Mouse (Mus musculus) splenic B cell, adult 2 months (primary cell): ENCODE data around the gene Hsd3b7.
"Not testable (repeated sequence)": the region's sequence is repeated elsewhere in the genome, so short reads cannot be mapped to it uniquely, and the experiment has no call there.

Source experiments
- DNase-seq: peaks from one replicate; pipeline ENCODE4 v3.0.0-alpha.2; 2011; ENCODE audit warnings: low read depth, low spot score
- H3K27me3 ChIP-seq: 2 replicates; pipeline ENCODE4 v1.6.1; 2012; ENCODE audit warnings: mild to moderate bottlenecking, low read length, moderate library complexity, mixed read lengths; ENCODE audit not compliant: control insufficient read depth, poor library complexity, insufficient read depth, severe bottlenecking
- H3K36me3 ChIP-seq: 2 replicates; pipeline ENCODE4 v1.6.1; 2012; ENCODE audit warnings: mild to moderate bottlenecking, low read length, moderate library complexity, mixed read lengths; ENCODE audit not compliant: control insufficient read depth, poor library complexity, insufficient read depth, severe bottlenecking

The Hsd3b7 gene

DNA sequence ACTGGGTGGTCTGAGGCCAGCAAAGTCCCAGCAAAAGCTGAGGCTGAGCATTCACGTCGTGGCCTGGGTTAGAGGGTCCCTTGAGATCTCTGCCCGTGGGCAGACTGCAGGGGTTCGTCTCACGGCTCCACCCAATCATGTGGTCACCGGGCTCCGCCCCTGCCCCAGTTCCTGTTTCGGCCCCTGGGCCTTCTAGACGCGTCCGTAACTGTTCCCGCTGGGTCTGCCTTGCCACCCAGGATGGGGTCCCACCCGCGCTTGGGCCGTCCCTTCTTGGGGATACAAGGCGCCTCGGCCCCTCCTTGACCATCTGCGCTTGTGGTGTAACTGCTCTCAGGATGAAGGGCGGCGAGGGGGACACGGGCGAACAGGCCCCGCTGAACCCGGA is 30.8 kb upstream of the Hsd3b7 start, which contains the start of gene Orai3:
TSS of gene Orai3 (plus strand) at position 165 of the 388 bp plus-strand sequence.
- peak; percentile 87 for DNase-seq
- Histone ChIP-seq H3K36me3 (peaks cover 1% of the 10 kb centered on the region; the same call in 1 of the 2 replicates), H3K27me3 (no peaks in the 10 kb centered on the region)

DNA sequence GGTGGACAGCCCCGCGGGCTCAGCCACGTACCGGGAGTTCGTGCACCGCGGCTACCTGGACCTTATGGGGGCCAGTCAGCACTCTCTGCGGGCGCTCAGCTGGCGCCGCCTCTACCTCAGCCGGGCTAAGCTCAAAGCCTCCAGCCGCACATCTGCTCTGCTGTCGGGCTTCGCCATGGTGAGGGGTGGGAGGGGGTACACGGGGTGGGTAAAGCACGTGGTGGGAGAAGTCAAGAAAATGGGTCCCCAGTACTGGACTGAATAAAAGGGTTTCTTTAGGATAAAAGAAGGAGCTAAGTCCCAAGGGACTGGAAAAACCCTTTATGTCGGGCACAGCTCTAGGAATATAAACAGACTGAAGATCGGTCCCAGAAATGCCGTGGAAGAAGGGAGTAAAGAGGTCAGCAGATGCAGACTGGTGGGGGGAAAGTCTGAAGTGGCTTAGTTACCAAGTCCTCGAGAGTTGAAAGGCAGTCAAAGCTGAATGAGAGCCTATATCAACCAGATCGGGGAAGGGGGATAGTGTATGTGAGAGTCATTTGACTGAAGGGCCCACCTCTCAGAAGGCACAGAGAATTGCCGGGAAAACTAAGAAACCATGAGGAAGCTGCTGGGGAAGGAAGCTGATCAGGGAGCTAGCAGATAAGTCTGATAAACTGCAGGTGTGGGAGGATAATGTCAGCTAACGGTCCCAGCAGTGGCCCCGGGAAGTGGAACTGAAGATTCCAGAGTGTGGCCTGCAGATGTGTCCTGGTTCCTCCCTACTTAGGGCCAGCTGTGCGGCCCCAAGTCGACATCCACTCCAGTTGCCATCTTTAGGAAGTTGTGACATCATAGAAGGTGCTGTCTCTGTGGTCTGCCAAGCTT is 30.1 kb upstream of the Hsd3b7 start:
- peaks cover 1% of the 10 kb centered on the region; the same call in 1 of the 2 replicates for H3K36me3 ChIP-seq
- H3K27me3 ChIP-seq = no peaks in the 10 kb centered on the region
- DNase-seq = no peak

DNA sequence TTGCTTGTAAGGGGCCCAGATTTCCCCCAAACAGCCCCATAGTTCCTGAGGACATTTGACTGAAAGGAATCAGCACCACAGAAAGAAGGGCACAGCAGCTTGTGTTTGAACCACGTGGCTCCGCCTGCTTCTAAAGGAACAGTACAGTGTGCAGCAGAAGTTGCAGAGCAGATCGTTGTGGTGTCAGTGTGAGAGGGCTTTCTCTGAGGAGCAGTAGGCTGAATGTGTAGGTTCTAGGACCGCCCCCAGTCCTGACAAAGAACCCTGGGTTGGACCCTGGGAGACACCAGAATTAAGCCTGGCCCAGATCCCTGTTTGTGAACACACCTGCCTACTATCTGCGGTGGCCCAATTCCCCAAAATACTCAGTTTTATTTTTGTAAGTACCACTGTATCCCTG is 29.1 kb upstream of the Hsd3b7 start:
- no peak for DNase-seq
- H3K36me3 ChIP-seq = peaks cover 1% of the 10 kb centered on the region; the same call in 1 of the 2 replicates
- H3K27me3 ChIP-seq = no peaks in the 10 kb centered on the region

GRCm38 (mm10) chr7:127772080-127772479 is 28.3 kb upstream of the Hsd3b7 start:
- Histone ChIP-seq H3K27me3 (no peaks in the 10 kb centered on the region), H3K36me3 (peaks cover 1% of the 10 kb centered on the region; the same call in 1 of the 2 replicates)
- DNase-seq = no peak

DNA sequence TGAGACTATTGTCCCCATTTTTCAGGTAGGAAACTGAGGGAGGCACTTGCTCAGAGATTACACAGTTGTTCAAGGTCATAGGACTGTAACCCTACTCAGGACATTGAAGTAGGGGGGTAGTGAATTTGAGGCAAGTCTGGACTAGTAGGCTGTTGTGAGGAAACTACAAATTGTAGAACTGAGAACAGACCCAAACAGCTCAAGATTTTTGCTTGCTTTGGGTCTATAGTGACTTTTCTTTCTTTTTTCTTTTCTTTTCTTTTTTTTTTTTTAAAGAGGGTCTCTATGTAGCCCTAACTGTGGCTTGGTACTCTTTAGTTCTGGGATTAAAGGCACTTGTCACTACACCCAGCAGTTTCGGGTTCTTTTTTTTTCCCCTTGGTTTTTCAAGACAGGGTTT is 27.8 kb upstream of the Hsd3b7 start:
- no peak for DNase-seq
- Histone ChIP-seq H3K36me3 (peaks cover 1% of the 10 kb centered on the region; the same call in 1 of the 2 replicates), H3K27me3 (no peaks in the 10 kb centered on the region)

- Histone ChIP-seq H3K27me3 (no peaks in the 10 kb centered on the region), H3K36me3 (no peaks in the 10 kb centered on the region)
- peak; percentile 87 for DNase-seq
These were observed 26.6 kb upstream of the Hsd3b7 start for GRCm38 (mm10) chr7:127773664-127774384.

- H3K27me3 ChIP-seq, DNase-seq, H3K36me3 ChIP-seq: not testable (repeated sequence)
These were observed 24.6 kb upstream of the Hsd3b7 start for GRCm38 (mm10) chr7:127775837-127776236.

DNA sequence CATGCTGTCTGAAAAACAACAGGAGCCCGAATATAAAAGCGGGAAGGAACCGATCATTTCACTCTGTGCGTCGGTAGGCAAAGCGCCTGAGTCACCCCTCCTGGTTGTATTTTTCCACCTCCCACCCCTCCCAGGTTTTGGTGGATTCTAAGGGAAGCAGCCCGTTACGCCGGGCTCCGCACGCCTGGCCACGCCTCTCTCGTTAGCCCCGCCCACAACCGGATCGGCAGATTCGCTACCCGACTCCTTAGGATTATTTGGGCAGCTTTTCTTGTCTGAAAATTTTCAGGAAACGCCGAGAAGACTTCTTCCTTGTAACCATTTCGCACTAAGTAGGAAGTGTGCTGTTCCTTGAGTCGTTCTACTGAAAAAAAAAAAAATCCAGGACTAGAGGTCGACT is 24.0 kb upstream of the Hsd3b7 start, which contains the start of gene Setd1a:
TSS of gene Setd1a (plus strand) at position 245 of the 400 bp plus-strand sequence.
- peaks cover 8% of the 10 kb centered on the region for H3K36me3 ChIP-seq
- peak; percentile 81 for DNase-seq
- no peaks in the 10 kb centered on the region for H3K27me3 ChIP-seq

DNA sequence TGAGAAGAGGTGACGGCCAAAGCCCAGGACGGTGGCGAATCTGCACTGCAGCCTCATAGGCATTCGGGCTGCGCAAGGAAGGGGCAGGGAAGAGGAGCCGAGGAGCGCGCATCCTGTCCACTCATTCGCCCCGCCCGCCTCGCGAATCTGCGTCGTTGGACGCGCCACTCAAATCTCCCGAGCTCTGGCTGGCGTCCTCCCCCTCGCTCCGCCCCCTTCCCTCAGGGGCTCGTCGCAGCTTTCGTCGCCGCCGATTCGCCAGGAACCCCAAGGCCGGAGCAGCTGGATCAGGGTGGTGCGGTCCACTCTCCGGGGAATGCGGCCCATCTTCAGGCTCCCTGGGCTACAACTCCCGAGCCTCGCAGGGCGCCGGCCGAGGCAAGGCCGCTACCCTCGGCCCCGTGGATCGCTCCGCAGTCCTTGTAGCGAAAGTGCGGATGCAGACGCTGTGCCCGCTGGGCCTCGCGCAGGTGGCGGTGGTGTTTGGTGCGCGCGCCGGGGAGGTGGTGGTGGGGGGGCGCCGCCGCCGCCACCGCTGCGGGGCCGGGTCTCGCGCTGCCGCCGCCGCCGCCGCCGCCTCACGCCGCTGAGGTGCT is 23.4 kb upstream of the Hsd3b7 start:
- peak; percentile 97 for DNase-seq
- no peaks in the 10 kb centered on the region for H3K27me3 ChIP-seq
- peaks cover 10% of the 10 kb centered on the region for H3K36me3 ChIP-seq

DNA sequence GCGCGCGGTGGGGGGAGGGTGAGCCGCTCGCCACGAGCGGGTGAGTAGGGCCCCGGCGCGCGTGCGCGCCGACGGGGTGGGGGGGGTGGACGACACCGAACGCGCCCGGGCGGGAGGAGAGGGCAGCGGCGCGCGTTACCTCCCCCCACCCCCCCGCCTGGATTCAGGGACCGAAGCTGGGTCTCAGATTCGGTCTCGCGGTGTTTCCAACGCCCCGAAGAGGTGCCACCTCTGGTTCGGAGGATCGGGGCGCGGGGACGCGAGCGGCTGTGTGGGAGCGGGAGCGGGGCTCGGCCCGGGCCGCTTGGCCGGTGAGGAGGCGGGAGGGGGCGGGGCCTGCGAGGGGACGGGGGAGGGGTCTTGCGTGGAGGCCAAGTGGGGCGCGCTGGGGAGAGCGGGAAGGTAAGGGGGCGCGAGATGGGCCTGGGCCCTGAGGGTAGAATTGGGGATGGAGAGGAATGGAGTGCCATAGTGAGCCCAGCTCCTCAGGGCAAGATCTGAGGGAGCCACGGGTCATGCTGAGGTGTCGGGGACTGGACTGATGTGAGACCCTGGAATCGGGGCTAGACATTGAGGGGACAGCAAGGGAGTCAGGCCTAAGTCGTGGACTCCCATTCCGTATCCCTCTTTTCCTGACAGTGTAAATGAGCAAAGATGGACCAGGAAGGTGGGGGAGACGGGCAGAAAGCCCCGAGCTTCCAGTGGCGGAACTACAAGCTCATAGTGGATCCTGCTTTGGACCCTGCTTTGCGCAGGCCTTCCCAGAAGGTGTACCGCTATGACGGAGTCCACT is 22.7 kb upstream of the Hsd3b7 start:
- peaks cover 14% of the 10 kb centered on the region for H3K36me3 ChIP-seq
- no peak for DNase-seq
- no peaks in the 10 kb centered on the region for H3K27me3 ChIP-seq

- no peaks in the 10 kb centered on the region for H3K27me3 ChIP-seq
- DNase-seq = no peak
- H3K36me3 ChIP-seq = peaks cover 14% of the 10 kb centered on the region
These were observed 22.1 kb upstream of the Hsd3b7 start for GRCm38 (mm10) chr7:127778350-127778749.

- no peaks in the 10 kb centered on the region for H3K27me3 ChIP-seq
- peaks cover 29% of the 10 kb centered on the region for H3K36me3 ChIP-seq
- no peak for DNase-seq
These were observed 15.1 kb upstream of the Hsd3b7 start, which contains the start of gene Gm49388 for GRCm38 (mm10) chr7:127785308-127785707. Gene Gm49388 (plus strand): TSS chr7:127785608.

GRCm38 (mm10) chr7:127797076-127797845 is 3.1 kb upstream of the Hsd3b7 start:
- DNase-seq = no peak
- no peaks in the 10 kb centered on the region for H3K27me3 ChIP-seq
- peaks cover 10% of the 10 kb centered on the region for H3K36me3 ChIP-seq
